Mouse (Mus musculus) MEL (cell line): ENCODE data around the gene Prkag3.

Experiments used
- CHD1 ChIP-seq: IDR thresholded peaks from 2 replicates; pipeline ENCODE4 v1.6.1; 2012; ENCODE audit warnings: low read depth, mild to moderate bottlenecking, inconsistent platforms, low read length, improper control_type of control experiment
- CTCF ChIP-seq, 3 experiments: IDR thresholded peaks in 2 of 3; conservative IDR thresholded peaks in 1 of 3; 2 replicates each; pipeline ENCODE4 v1.5.1; 2011 to 2012; ENCODE audit warnings: low read length in 3 of 3, low read depth in 2 of 3, mild to moderate bottlenecking in 2 of 3, improper control_type of control experiment in 1 of 3, inconsistent platforms in 1 of 3, mixed read lengths in 1 of 3, moderate library complexity in 1 of 3; ENCODE audit not compliant: control insufficient read depth in 1 of 3, insufficient read depth in 1 of 3, poor library complexity in 1 of 3, severe bottlenecking in 1 of 3
- EP300 ChIP-seq, 2 experiments: IDR thresholded peaks; 2 replicates each; pipeline ENCODE4 v1.6.1; 2011; ENCODE audit warnings: improper control_type of control experiment in 2 of 2, low read length in 2 of 2, low read depth in 1 of 2, mild to moderate bottlenecking in 1 of 2
- MAZ ChIP-seq: IDR thresholded peaks from 2 replicates; pipeline ENCODE4 v1.6.1; 2012; ENCODE audit warnings: low read depth, mild to moderate bottlenecking, inconsistent platforms, low read length, improper control_type of control experiment
- MXI1 ChIP-seq: IDR thresholded peaks from 2 replicates; pipeline ENCODE4 v1.6.1; 2011; ENCODE audit warnings: mild to moderate bottlenecking, low read depth, low read length, improper control_type of control experiment
- MYC ChIP-seq: IDR thresholded peaks from 2 replicates; pipeline ENCODE4 v1.6.1; 2011; ENCODE audit warnings: low read depth, mild to moderate bottlenecking, low read length, improper control_type of control experiment, moderate library complexity
- POLR2A ChIP-seq, 2 experiments: IDR thresholded peaks; 2 replicates each; pipeline ENCODE4 v1.6.1; 2011 to 2012; ENCODE audit warnings: low read length in 2 of 2, mild to moderate bottlenecking in 2 of 2, control low read depth in 1 of 2, improper control_type of control experiment in 1 of 2, low read depth in 1 of 2, moderate library complexity in 1 of 2; ENCODE audit not compliant: control insufficient read depth in 1 of 2, insufficient read depth in 1 of 2, poor library complexity in 1 of 2
- RCOR1 ChIP-seq: IDR thresholded peaks from 2 replicates; pipeline ENCODE4 v1.6.1; 2012; ENCODE audit warnings: low read depth, mild to moderate bottlenecking, inconsistent platforms, low read length, improper control_type of control experiment
- SMC3 ChIP-seq: IDR thresholded peaks from 2 replicates; pipeline ENCODE4 v1.6.1; 2011; ENCODE audit warnings: low read depth, low read length, improper control_type of control experiment
- TAL1 ChIP-seq: IDR thresholded peaks from 2 replicates; pipeline ENCODE4 v1.6.1; 2012; ENCODE audit warnings: mild to moderate bottlenecking, inconsistent platforms, low read length, moderate library complexity, mixed read lengths
- TBP ChIP-seq: IDR thresholded peaks from 2 replicates; pipeline ENCODE4 v1.8.0; 2011; ENCODE audit warnings: low read depth, low read length, improper control_type of control experiment
- USF2 ChIP-seq, 2 experiments: IDR thresholded peaks; 2 replicates each; pipeline ENCODE4 v1.6.1; 2011 to 2012; ENCODE audit warnings: improper control_type of control experiment in 2 of 2, low read length in 2 of 2, borderline replicate concordance in 1 of 2, inconsistent platforms in 1 of 2, low read depth in 1 of 2, mild to moderate bottlenecking in 1 of 2; ENCODE audit not compliant: insufficient read depth in 1 of 2
- ZC3H11A ChIP-seq: IDR thresholded peaks from 2 replicates; pipeline ENCODE4 v1.6.1; 2012; ENCODE audit warnings: low read depth, mild to moderate bottlenecking, inconsistent platforms, low read length, improper control_type of control experiment
- ZNF384 ChIP-seq: IDR thresholded peaks from 2 replicates; pipeline ENCODE4 v1.6.1; 2012; ENCODE audit warnings: low read depth, mild to moderate bottlenecking, inconsistent platforms, low read length, improper control_type of control experiment

GRCm38 (mm10) chr1:74719281-74719680, 29.7 kb downstream of the Prkag3 start:
- TF ChIP-seq CTCF (IDR thresholded peaks at IDR 0.05 in 2 of 3, conservative IDR thresholded peaks at IDR 0.05 in 1 of 3; ENCODE audit: control insufficient read depth in 1 of 3, insufficient read depth in 1 of 3, low read depth in 2 of 3, low read length in 3 of 3, poor library complexity in 1 of 3, severe bottlenecking in 1 of 3) (no peak), POLR2A (IDR thresholded peaks at IDR 0.05; ENCODE audit: control insufficient read depth in 1 of 2, insufficient read depth in 1 of 2, low read depth in 1 of 2, low read length in 2 of 2, poor library complexity in 1 of 2) (no peak), USF2 (IDR thresholded peaks at IDR 0.05; ENCODE audit: borderline replicate concordance in 1 of 2, insufficient read depth in 1 of 2, low read depth in 1 of 2, low read length in 2 of 2) (no peak), CHD1 (no peak), MAZ (no peak), ZC3H11A (no peak), TBP (no peak), SMC3 (no peak), EP300 (IDR thresholded peaks at IDR 0.05; ENCODE audit: low read depth in 1 of 2, low read length in 2 of 2) (no peak), RCOR1 (no peak), MYC (no peak), TAL1 (no peak), ZNF384 (no peak), MXI1 (no peak)
